Mouse (Mus musculus): Measurements from ENCODE around the gene Stau1. TPM values are rescaled to one million over a fixed set of nuclear protein-coding genes. Genes with fewer than 3 reads are reported as not detected.
A peak's percentile ranks its signal among the peaks of the same experiment; 100 is the strongest.
"Not testable (repeated sequence)": the region's sequence is repeated elsewhere in the genome, so short reads cannot be mapped to it uniquely, and the experiment has no call there.

The Stau1 gene
- 54.9 and 57.5 TPM in 2 replicates for polyA plus RNA-seq (2012; rRNA removed)

DNA sequence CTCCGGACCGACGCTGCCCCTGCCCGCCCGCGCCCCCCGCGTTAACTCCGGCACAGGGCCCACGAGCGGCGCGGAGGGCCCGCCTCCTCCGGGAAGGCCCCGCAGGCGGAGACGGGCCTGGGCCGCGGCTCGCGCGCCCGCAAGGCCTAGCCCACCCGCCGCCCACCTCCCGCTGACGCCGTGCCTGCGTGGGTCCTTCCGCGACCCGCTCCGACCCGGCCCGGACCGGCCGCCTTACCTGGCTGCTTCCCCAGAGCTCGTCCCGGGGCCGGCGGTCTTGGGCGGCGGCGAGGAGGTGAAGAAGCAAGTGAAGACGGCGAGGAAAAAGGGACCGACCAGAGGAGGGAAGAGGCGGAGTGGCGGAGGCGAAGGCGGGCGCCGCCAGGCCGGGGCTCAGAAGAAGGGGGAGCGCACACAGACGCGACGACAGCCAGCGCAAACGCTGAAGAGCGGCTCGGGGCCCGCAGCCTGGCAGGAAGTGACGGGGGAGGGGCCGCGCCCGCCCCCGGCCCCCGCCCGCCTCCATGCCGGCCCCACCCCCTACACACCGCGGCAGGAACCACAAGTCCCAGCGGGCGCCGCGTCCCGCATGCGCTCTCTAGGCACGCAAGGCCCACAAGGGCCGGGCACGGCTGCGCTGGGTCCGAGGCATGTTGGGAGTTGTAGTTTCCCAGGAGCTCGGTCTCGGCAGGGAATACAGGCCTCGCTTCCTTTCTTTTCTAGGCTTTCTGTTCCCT is at the start of gene Stau1:
TSS of gene Stau1 (minus strand) at position 504 of the 737 bp plus-strand sequence.
- DNase-seq (ENCODE audit: extremely low spot score in 1 of 2, low spot score in 1 of 2): peak; percentile 91 to 96

DNA sequence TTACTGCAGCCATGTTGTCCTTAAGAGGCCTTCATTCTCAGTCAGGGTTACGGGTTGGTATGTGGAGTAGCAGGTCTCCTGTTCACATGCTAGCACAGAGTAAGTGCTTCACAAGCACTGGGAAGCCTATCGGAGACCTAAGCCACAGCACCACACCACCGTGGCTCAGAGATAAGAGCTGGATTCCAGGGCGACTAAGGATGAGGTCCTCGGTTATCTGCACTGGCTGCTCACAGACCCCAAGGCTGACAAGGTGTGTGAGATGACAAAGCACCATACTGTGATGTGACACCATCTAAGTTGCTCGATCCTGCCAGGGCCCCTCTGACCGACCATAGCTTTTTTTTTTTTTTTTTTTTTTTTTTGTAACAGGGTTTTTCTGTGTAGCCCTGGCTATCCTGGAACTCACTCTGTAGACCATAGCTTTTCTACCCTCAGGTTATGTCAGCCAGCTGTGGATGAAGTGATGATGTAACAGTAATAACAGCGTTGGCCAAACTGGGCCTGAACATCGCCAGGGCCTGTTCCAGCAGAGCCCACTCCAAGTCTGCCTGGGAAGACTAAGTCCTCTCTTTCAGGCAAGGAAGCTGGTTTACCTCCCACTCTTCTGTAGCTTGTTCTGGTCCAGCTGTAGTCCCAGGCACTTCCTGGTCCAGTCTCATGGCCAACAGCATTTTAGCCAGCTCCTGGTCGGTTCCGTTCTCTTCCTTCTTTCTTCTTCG is 47.5 kb upstream of the Stau1 start:
- no peak for DNase-seq (ENCODE audit: extremely low spot score in 1 of 2, low spot score in 1 of 2)

GRCm38 (mm10) chr2:167039386-167039785 is 43.3 kb upstream of the Stau1 start:
- no peak for DNase-seq (ENCODE audit: extremely low spot score in 1 of 2, low spot score in 1 of 2)

DNA sequence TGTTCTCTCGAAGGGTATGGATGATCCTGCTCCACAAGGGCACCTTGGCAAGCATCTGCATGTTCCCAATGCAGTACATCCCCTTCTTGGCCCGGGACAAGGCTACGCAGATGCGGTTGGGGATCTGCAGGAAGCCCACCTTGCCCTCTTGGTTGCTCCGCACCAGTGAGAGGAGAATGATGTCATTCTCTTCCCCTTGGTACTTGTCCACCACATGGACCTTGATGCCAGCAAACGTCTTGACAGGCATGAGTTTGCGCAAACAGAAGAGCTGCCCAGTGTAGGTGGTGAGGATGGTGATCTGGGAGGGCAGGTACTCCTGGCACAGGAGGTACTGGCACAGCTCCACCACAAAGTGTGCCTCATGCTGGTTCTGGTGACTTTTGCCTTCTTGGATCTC is 42.6 kb upstream of the Stau1 start:
- no peak for DNase-seq (ENCODE audit: extremely low spot score in 1 of 2, low spot score in 1 of 2)

GRCm38 (mm10) chr2:167038297-167038696 is 42.2 kb upstream of the Stau1 start:
- DNase-seq (ENCODE audit: extremely low spot score in 1 of 2, low spot score in 1 of 2): no peak

DNA sequence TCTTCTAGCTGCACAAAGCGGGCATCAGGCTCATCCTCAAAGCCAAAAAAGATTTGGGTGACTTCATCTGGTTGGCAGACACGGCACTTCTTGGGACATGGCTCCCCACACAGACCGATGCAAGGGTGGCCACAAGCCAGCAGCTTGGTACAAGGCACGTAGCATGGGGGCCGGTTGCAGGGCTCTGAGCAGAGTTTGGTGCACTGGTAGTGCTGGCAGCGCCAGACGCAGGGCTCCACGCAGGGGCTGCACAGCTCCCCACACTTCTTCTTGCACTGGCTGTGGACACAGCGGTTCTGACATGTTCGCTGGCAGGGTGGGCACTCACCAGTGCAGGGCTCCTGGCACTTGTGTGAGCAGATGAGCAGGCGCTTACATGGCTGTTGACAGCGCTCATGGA is 41.6 kb upstream of the Stau1 start:
- DNase-seq (ENCODE audit: extremely low spot score in 1 of 2, low spot score in 1 of 2): no peak

DNA sequence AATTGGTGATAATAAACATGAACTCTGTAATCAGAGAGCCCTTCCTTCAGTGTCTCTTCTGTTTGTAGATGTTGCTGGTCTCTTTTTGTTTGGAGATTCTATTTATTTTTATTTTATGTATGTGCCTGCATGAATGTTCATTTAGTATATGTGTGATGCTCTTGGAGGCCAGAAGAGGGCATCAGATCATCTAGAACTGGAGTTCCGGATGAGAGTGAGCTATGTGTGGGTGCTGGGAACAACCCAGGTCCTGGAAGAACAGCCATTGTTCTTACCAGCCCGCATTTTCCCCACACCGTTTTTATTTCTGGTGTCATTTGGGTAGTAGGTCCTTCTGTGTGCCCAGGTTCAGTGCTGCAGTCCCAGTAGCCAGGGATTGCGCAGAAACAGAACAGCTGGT is 34.4 kb upstream of the Stau1 start:
- DNase-seq (ENCODE audit: extremely low spot score in 1 of 2, low spot score in 1 of 2): no peak

- no peak for DNase-seq (ENCODE audit: extremely low spot score in 1 of 2, low spot score in 1 of 2)
These were observed 32.5 kb upstream of the Stau1 start for GRCm38 (mm10) chr2:167028553-167028952.

GRCm38 (mm10) chr2:167019396-167019795 is 23.3 kb upstream of the Stau1 start:
- DNase-seq (ENCODE audit: extremely low spot score in 1 of 2, low spot score in 1 of 2): no peak

DNA sequence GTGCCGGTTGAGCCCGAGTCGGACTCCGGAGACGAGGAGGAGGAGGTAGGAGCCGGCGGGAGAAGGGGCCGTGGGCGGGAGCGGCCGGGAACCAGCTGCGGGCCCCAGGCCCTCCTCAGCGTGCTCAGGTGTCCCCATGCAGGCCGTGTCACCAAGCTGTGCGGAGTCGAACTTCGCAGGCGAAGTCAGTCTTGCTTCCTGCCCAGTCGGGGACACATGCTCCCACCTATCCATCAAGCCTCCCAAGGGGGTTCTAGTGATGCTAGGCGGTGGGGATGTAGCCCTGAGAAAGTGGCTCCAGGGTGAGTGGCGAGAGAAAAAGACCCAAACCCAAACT is 19.3 kb upstream of the Stau1 start:
- DNase-seq (ENCODE audit: extremely low spot score in 1 of 2, low spot score in 1 of 2): no peak

DNA sequence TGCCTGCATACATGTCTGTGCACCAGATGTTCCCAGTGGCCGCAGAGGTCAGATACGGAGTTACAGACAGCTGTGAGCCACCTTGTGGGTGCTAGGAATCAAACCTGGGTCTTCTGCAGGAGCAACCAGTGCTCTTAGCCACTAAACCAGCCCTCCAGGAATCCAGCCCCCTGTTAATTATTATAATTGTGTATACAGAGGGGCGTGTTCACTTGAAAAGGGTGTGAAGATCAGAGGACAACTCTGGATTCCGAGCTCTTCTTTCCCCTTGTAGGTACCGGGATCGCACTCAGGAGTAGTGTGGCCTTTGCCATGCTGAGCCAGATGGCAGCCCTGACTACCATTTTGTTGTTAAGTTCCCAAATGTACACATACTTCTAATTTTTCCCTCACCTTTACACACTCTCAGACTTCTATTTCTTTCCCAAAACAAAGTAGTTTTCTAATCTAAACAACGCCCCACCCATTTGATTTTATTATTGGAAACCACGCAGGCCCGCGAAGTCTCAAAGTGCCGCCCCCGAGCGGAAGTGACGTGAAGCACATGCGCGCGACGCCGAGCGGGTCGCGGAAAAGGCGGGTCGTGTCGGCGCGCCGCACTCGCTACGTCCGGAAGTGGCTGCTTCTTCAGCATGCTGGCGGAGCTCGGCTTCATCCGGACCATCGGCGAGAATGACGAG is 18.7 kb upstream of the Stau1 start, which contains the start of gene Ddx27:
TSS of gene Ddx27 (plus strand) at position 492 of the 680 bp plus-strand sequence.
- peak; percentile 78 to 93 for DNase-seq (ENCODE audit: extremely low spot score in 1 of 2, low spot score in 1 of 2)

GRCm38 (mm10) chr2:167010546-167010945 is 14.4 kb upstream of the Stau1 start:
- no peak for DNase-seq (ENCODE audit: extremely low spot score in 1 of 2, low spot score in 1 of 2)

DNA sequence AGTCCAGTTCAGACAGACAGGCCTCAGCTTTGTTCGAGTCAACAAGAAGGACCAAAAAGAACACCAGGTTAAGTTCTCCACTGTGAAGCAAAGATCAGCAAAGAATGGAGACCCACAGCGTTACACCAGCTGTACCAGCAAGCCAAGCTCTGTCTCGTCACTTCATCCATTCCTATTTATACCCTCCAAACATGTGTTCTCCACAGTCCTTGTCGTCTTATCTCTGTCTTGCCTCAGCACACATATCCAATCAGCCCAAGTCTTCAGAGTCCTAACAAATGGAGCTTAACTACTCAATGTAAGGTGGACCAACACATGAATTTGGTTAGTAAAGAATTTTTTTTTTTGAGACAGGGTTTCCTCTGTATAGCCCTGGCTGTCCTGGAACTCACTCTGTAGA is 13.4 kb upstream of the Stau1 start:
- no peak for DNase-seq (ENCODE audit: extremely low spot score in 1 of 2, low spot score in 1 of 2)

GRCm38 (mm10) chr2:167007565-167007964 is 11.5 kb upstream of the Stau1 start:
- DNase-seq (ENCODE audit: extremely low spot score in 1 of 2, low spot score in 1 of 2): not testable (repeated sequence)

DNA sequence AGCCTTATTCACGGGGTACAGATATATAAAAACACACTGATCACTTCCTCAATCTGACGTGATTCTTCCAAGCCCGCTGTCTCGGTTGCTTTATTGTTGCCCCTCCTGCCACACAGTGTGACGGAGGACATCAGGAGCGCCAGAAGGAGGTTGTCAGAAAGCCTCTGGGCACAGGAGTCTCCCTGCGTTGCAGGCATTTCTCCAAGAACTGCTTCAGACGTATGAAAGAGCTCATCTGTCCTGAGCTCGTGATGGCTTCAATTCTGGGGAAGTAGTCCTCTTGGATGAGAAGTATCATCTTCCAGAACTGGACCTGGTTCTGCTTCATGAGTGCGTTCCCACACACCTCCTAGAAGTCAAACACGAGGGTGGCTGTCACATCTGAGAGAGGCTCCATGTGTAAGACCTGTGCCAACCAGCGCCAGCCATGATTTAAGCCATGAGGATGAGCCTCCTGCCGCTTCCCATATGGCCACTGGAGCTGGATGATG is 10.9 kb upstream of the Stau1 start:
- peak in 1 of 2 experiments; percentile 33 for DNase-seq (ENCODE audit: extremely low spot score in 1 of 2, low spot score in 1 of 2)

DNA sequence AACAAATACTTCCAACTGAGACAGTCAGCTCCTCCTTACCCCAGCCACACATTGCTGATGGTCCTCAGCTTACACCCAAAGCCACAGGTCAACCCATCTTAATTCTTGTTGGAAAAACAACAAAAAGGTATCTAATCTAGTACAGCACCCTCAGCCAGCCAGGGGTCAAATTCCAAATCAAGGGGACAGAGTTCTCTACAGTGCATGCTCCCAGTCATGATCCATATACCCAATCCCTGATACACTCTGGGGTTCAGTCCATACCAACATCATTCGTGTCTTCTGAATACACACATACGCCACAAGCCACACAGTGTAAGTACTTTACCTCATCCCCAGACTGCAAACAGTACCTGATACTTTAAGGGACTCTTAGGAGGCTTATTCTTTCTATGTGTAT is 10.3 kb upstream of the Stau1 start:
- DNase-seq (ENCODE audit: extremely low spot score in 1 of 2, low spot score in 1 of 2): no peak

- DNase-seq (ENCODE audit: extremely low spot score in 1 of 2, low spot score in 1 of 2): peak; percentile 66 to 94
These were observed 8.2 kb upstream of the Stau1 start for GRCm38 (mm10) chr2:167004099-167004854.

DNA sequence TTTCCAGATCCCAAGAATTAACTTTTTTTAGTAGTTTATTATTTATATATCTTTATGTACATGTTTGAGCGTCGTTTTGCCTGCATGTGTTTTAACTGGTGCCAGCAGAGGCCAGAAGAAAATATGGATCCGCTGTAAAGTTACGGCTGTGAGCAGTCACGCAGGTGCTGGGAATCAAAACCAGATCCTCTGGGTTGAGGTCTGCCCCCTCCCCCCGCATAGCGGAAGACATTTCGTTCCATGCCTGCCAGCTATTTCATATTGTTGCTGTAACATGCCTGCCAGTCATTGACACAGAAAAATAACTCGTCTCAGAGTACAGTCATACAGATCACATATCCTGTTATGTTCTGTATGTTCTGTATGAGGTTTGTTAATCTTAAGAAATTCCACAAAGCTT is 5.4 kb upstream of the Stau1 start:
- no peak for DNase-seq (ENCODE audit: extremely low spot score in 1 of 2, low spot score in 1 of 2)

DNA sequence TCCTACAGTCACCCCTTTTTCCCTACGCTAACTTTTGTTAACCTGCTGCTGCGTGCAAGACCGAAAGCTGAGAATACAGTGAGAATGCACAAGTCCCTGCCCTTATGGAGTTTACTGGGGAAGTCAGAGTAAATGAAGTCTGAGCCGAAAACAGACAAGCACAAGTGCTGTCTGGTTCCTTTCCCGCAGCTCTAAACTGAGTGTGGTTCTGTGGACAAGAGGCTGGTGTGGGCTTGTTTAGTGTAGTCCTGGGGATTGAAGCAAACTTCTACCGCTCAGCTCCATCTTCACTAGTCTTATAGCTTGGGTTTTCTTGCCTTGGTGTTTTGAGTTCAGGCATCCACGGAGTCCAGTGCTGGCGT is 415 bp upstream of the Stau1 start:
- no peak for DNase-seq (ENCODE audit: extremely low spot score in 1 of 2, low spot score in 1 of 2)

- DNase-seq (ENCODE audit: extremely low spot score in 1 of 2, low spot score in 1 of 2): peak in 1 of 2 experiments; percentile 23
These were observed 891 bp downstream of the Stau1 start for GRCm38 (mm10) chr2:166995021-166995795.

Measured in frontal cortex, adult 2 months (tissue).